Mouse (Mus musculus) urinary bladder, adult 2 months (tissue): Measurements from ENCODE around the gene Fam178b. TPM values are rescaled to one million over a fixed set of nuclear protein-coding genes. Genes with fewer than 3 reads are reported as not detected.
A peak's percentile ranks its signal among the peaks of the same experiment; 100 is the strongest.

Experiments used
- DNase-seq: peaks from one replicate; pipeline ENCODE4 v3.0.0; 2022; ENCODE audit warnings: low spot score
- polyA plus RNA-seq: library from polyadenylated mRNA; depleted of rRNA; stranded (reverse); fragments of >200 nt; gene quantifications from 2 replicates; pipeline ENCODE4 v1.2.3, GENCODE M21; 2012; rRNA removed

Fam178b gene
- 4.3 TPM in 2 replicates for polyA plus RNA-seq

- DNase-seq = no peak
Measured at GRCm38 (mm10) chr1:36682620-36683355, at the start of gene Fam178b. Fam178b (minus strand) TSS chr1:36683183.

- DNase-seq = no peak
Measured at GRCm38 (mm10) chr1:36724057-36724431, 41.1 kb upstream of the Fam178b start.

- DNase-seq = no peak
Measured at GRCm38 (mm10) chr1:36723146-36724056, 40.4 kb upstream of the Fam178b start.

- no peak for DNase-seq
Measured at GRCm38 (mm10) chr1:36718786-36719185, 35.8 kb upstream of the Fam178b start.

- no peak for DNase-seq
Measured at GRCm38 (mm10) chr1:36714311-36714710, 31.3 kb upstream of the Fam178b start, which contains the start of gene Actr1b. Actr1b (minus strand) TSS chr1:36714422.

GRCm38 (mm10) chr1:36711104-36711503 lies 28.1 kb upstream of the Fam178b start:
- no peak for DNase-seq

- DNase-seq = peak; percentile 94
Measured at GRCm38 (mm10) chr1:36709854-36710280, 26.9 kb upstream of the Fam178b start, which contains the start of gene 4933424G06Rik. 4933424G06Rik (plus strand) TSS chr1:36710149.

GRCm38 (mm10) chr1:36709055-36709853 lies 26.3 kb upstream of the Fam178b start:
- no peak for DNase-seq

GRCm38 (mm10) chr1:36708626-36709025 lies 25.6 kb upstream of the Fam178b start:
- DNase-seq = no peak

- DNase-seq = no peak
Measured at GRCm38 (mm10) chr1:36707797-36708196, 24.8 kb upstream of the Fam178b start.

- no peak for DNase-seq
Measured at GRCm38 (mm10) chr1:36707166-36707565, 24.2 kb upstream of the Fam178b start.

- no peak for DNase-seq
Measured at GRCm38 (mm10) chr1:36697030-36697429, 14.0 kb upstream of the Fam178b start.

GRCm38 (mm10) chr1:36696411-36696810 lies 13.4 kb upstream of the Fam178b start:
- DNase-seq = no peak

- no peak for DNase-seq
Measured at GRCm38 (mm10) chr1:36694871-36695270, 11.9 kb upstream of the Fam178b start.

- DNase-seq = peak; percentile 86
Measured at GRCm38 (mm10) chr1:36691271-36692155, 8.5 kb upstream of the Fam178b start, which contains the start of gene Cox5b. Cox5b (plus strand) TSS chr1:36691449.

- no peak for DNase-seq
Measured at GRCm38 (mm10) chr1:36690671-36691235, 7.8 kb upstream of the Fam178b start.

GRCm38 (mm10) chr1:36683810-36684467 lies 956 bp upstream of the Fam178b start:
- DNase-seq = peak; percentile 44

GRCm38 (mm10) chr1:36680893-36681292 lies 2.1 kb downstream of the Fam178b start:
- no peak for DNase-seq

GRCm38 (mm10) chr1:36674936-36675335 lies 8.0 kb downstream of the Fam178b start:
- no peak for DNase-seq
